Mouse (Mus musculus): Measurements from ENCODE around the gene Hist1h3e.

DNA sequence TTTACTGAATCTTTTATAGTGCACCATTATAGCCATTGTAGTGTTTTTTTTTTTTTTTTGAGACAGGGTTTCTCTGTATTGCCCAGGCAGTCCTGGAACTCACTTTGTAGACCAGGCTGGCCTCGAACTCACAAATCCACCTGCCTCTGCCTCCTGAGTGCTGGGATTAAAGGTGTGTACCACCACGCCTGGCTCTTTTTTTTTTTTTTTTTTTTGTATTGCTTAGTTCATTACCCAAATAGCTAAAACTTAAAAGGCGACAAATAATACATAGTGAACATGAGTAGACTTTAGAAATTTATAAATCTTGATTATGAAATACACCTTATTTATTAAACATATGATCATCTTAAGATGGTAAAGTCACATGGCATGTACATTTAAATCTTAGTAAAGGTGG is 20.7 kb downstream of the Hist1h3e start:
- no peak for TF ChIP-seq MAX (IDR thresholded peaks at IDR 0.05)
- no peak for TF ChIP-seq CTCF (IDR thresholded peaks at IDR 0.05; ENCODE audit: control insufficient read depth, insufficient read depth, insufficient read length)

All from C2C12 (cell line).